Mouse (Mus musculus) lung, postnatal 4 days (tissue): ENCODE results near the gene Pde4c.

Experiments used
- DNase-seq, 2 experiments: peaks; one replicate each; pipeline ENCODE4 v3.0.0; 2021

Pde4c gene

DNA sequence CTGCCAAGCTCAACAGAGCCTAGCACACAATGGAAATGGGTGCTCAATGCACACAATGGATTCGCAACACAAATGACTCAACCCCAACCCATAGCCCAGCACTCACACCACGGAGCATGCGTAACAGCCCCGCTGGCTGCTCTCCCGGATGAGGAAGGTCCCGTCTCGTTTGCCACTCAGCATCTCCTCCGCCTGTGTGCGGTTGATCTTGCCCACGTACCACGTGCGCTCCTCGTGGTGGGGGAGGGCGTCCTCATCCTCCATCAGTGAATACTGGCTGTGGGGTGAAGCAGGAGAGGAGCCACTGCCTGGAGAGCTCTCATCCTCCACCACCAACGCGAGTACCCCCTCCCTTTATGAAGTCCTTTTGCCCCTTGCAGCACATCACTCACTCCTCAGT lies 45.4 kb downstream of the Pde4c start:
- DNase-seq = peak; percentile 61 to 62

DNA sequence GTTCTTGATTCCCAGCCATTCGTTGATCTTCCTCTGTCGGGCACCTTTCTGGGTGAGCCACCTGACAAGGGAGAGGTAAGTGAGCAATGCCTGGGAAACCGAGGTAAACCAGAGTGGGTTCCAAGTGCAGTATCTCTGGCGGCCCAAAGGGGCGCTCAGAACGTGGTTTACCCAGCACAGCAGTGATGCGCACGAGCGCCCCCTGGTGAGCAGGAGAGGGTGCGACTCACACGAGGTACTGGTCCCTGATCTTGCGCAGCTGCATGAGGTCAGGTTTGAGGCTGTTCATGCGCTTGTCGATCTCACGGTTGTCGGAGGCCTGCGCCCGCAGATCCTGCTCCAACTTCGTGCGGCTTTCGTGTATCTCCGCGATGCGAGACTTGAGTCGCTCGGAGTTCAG lies 45.8 kb downstream of the Pde4c start:
- DNase-seq = peak; percentile 93 to 97

DNA sequence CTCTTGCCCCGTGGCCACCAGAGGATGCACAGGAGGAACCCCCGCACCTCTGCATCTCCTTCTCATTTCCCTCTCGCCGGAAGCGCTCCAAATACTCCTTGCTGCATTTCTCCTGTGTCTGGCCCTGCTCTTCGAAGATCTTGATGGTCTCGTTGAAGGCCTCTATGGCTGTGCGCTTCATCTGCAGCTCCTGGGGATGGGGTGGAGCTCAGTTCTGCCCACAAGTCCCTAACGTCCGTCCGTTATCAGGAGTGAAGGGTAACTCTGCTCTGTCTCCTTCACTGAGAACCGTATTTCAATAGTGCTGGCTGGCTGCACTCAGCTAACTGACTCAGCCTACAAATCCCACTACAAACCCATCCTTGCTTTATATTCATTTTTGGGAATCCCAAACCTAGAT lies 46.3 kb downstream of the Pde4c start:
- no peak for DNase-seq

DNA sequence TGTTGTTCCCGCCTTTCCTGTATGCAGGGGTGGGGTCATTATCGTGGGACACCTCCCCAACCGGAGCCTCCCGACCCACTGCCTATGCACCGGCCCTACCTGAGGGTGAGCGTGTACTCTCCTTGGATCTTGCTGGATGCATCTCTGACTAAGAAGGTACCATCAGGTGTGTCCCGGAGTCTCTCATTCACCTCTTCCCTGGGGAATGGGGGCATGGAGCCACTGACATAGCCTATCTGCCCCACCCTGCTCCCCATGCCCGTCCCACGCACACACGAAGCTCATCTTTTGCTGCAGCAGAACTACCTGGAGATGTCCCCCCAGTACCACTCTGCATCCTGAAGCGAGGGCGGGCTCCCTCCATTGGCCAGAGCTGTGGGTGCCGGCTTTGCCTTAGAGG lies 47.2 kb downstream of the Pde4c start:
- no peak for DNase-seq

DNA sequence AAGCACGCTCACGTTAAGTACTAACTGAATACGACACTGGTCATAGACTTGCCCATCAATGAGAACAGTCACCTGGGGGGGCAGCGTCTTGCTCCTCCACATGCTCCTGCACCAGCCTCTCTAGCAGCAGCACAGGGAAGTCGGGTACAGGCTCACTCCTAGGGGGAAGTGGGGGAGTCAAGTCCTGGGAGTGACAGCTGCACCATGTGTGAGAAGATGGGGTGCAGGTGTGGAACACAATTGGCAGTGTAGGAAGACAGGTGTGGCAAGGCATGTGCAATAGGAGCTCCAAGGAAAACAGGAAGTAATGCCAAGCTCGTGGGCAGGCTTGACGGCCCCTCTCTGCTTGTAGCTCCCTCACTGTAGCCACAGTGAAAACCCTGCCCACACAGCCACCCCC lies 47.7 kb downstream of the Pde4c start:
- no peak for DNase-seq

DNA sequence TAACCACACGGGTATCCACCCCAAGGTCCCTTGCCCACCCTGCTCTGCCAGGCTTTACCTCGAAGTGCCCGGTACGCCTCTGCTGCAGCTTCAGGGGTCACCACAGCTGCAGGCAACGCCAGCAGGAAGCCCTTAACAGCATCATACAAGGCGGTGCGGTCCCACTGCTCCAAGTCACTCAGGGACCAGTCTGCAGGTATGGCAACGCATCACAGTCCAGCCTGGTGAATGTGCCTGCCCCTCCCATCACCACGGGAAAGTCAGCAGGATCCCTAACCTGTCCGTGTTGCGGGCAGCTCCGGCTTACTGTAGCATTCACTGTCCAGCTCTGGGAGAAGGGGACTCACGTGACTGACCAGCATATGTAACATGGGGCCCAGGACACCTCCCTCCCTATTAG lies 48.6 kb downstream of the Pde4c start:
- no peak for DNase-seq

DNA sequence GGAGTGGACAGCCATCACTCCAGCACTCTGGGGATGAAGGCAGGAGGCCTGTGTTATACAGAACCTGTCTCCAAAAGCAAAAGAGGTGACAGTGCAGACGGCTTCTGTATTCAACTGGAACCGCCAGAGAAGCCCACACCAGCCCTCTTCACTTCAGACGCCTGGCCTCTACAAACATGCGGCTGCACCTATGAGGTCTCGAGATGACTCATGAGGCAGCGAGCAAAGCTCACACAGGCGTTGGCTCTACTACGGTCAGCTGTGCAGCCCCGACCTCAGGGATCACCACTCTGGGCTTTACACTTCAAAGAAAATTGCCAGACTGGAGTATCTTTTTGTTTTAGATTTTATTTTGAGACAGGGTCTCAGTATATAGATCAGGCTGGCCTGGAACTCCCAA lies 49.4 kb downstream of the Pde4c start:
- no peak for DNase-seq

DNA sequence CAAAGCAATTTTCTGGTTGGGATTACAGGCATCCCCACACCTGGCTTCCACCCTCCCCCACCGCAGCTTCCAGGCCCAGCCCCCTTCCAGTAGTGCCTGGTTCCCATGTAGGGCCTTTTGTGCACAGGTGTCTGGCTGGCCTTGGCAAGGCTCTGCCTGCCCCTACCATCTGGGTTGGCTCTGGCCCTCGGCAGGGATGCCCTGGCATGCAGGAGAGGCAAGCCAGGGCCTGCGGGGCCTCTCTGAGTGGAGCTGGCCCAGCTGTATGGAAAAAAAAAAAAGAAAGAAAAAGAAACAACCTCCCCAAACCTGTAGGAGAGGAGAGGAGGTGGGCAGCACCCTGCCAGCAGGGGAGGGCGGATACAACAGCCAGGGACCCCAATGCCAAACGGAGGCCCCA lies 49.9 kb downstream of the Pde4c start:
- DNase-seq = no peak

DNA sequence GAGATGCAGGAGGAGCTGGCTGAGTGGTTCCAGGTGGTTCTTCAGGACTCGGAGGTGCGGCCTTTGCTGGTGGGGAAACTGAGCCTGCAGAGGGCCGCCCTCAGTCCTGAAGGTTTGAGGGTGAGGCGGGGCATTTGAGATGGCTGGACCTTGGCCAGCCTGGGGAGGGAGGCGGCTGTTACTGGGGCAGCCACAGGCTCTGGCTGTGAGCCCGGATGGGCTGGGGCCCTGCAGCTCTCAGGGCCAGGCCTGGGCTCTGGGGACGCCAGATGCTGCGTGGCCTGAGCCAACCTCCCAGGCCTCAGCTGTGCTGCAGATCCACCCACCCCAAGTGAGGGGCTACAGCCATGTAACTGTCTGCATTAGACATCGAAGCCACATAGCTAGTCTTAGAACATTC lies 50.3 kb downstream of the Pde4c start:
- DNase-seq = peak; percentile 79 to 93

DNA sequence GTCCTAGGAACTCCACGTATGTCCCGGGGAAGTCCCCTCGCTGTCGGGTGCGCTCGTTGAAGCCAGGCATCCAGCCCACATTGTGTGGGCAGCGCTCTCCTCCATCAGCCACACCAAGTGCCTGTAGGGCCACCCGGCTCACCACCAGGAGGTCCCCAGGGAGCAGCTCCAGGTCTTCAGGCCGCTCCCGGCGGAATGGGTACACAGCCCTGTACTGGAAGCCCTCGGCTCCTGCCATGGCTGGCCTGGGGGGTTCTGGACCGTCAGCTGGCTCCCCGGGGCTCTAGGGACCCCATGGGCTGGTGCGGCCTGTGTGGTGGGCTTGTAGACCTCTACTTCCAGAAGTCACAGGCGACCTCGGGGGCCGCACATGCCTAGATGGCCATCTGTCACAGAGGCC lies 51.2 kb downstream of the Pde4c start:
- no peak for DNase-seq

DNA sequence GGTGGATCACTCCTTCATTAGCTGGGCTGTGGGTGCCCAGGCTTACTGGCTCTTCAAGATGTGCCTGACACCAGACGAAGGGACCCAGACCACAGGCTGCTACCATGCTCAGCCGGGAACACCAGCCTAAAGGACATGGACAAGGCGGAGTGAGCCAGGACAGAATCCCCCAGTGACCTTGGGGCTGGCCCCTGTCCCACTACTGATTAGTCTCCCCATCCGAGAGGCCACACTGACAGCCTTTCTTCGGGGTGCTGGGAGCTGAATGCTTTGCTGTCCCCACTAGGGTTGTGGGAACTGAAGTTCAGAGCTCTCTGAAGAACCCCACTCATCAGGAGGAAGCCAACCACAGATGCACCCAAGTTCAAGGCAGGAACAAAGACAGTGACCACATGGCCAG lies 51.7 kb downstream of the Pde4c start:
- no peak for DNase-seq

DNA sequence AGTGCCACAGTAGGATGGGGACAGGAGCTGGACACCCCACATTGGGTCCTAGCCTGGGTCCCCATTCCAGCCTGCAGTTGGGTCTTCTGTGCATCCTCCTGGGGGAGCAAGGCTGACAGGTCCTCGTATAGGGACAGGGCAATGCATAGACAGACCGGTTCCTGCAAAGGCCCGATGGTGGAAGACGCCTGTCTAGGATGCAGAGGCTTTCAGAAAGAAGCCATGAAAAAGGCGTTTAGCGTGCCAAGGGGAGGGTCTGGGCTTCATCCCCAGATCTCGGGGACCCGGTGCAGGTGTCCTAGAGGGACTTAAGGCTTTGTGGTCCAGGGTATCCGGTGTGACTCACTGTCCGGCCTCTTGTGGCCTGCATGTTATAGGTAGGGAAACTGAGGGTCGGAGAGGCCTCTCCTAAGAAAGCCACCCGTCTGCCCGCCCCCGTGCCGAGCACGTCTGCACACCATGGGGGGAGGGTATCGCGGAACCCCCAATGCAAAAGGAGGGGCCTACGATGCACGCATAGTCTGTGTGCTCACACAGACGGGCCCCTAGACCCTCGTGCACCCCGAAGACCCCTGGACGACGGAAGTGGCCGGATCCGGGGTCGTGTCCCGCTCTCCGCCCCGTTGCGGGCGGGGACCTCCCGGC lies 52.5 kb downstream of the Pde4c start:
- peak in 1 of 2 experiments; percentile 37 for DNase-seq

DNA sequence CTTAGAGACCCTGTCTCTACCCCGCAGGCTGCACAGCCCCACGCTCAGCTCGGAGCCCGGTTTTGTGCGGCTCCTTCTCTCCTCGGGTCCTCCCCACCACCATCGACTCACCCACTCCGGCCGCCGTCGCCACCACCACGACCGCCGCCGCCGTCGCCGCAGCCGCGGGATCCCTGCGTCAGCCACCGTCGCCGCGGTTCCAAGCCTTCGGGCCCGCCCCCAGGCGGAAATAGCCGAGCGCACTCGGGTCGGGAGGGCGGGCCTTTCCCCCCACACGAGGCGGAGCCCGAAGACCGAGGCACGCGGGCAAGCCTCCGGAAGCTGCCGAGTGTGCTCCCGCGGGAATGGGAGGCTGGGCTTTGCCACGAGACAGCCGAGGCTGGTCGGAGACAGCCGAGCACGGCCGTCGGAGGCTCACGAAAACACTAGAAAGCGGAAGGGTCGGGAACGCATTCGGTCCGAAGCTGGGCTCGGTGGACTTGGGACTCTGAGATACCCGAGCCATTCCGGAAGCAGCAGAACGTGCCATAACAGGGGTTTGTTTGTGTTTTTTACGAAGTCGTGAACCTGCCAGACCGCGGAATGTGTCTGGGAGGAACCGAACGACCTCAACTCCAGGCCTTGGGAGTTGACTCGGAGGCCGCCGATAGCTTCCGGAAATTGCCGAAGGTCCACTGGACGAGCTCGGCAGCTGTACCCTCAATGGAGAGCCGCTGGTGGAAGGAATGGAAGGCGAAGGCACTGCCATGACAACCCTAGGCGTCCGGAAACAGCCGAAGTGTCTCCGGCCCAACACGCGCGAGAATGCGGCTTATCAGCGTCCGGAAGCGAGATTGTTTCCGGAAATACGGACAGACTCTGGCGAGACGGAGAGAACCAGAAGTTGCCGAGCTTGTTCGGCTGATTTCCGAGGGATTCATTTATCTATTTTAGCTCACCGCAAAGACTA lies 53.2 kb downstream of the Pde4c start, which contains the start of gene Pik3r2:
Pik3r2 (minus strand) TSS at position 218 of the 949 bp plus-strand sequence.
- DNase-seq = peak; percentile 98

DNA sequence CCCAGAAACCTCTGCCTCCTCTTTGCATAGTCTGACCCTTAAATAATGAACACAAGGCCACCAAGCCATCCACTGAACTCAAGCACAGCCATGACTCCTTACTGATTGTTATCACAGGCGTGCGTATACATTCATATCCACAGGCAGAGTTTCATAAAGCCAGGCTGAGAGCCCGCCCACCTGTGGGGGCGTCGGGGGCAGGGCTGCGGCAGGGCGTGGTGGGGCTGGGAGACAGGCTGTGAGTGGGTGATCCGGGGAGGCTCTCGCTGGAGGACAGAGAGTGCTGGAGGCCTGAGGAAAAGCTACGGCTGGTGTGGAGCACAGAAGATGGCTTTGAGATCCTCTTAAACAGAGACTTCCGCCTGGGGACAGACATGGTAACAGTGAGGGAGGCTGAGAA lies 56.6 kb downstream of the Pde4c start:
- no peak for DNase-seq

DNA sequence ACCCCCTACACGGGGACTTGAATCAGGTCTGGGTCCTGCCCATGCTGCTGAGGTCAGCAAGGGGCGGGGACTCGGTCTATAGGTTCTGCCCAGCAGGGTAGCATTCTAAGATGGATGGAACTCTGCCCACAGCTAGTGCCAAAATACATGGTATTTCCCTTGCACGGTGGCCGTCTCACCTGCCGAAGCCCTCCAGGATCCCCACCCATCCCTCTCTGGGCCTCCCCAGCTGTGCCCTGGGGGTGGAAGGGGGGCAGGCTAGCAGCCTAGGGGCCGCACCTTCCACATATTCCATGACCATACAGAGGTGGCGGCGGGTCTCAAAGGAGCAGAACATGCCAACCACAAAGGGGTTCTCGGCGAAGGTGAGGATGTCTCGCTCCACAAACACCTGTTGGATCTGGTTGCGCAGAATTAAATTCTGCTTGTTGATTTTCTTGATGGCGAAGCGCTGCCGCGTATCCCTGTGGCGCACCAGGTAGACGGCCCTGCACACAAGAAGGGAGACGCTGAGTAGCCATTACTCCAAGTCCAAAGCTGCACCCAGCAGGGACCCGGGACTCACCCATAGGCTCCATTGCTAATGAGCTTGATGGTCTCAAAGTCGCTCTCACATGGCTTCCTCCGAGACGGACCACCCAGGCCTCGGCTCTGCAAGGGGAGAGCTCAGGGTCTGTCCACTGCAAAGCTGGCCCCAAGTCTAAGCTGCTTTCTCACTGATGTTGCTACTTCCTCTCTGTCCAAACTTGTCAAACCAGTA lies 63.0 kb downstream of the Pde4c start:
- no peak for DNase-seq

DNA sequence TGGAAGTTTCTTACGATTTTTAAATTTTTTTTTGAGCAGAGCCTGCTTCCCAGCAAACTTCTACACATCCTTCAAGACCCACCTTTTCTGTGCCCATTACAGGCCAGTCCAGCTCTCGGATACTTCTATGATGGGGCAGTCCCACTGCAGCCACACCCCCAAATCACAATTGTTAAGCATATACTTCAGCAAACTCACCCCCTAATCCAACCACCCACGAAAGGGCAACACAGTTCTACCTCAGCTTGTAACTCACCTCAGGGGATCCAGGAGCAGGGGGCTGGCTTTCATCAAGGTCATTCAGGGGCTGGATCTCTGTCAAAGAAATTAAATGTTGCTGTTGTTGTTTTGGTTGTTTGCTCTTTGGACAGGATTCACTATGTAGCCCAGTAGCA lies 63.5 kb downstream of the Pde4c start:
- DNase-seq = no peak

DNA sequence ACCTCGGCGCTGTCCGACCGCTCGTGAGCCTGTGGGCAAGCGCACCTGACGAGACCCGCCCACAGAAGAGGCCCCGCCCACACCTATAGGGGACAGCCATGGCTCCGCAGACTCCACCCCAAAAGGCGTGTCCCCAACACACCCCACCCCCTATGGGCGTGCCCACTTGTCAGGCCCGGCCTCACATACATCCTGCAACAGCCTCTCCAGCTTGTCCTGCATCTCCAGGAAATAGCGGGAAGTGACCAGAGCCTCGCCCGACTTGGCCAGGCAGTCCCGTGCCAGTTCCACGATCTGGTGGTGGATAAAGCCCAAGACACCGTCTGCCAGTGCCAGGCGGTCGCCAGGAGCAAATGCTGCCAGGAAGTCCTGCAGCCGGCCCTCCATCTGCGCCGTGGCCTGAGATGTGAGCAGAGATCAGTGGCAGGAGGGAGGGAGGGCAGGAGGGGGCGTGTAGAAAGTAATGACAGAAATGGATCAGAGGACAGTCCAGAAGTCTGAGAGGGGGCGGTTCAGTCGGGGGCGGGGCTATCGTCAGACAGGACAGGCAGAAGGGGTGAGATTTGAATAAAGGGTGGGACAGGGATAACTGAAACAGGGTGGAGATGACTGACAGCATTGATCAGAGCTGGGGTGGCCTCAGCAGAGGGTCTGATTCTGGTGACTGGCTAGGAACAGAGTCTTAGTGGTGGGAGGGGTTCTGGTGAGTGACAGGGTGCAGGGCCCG lies 64.6 kb downstream of the Pde4c start:
- DNase-seq = peak; percentile 74 to 82

DNA sequence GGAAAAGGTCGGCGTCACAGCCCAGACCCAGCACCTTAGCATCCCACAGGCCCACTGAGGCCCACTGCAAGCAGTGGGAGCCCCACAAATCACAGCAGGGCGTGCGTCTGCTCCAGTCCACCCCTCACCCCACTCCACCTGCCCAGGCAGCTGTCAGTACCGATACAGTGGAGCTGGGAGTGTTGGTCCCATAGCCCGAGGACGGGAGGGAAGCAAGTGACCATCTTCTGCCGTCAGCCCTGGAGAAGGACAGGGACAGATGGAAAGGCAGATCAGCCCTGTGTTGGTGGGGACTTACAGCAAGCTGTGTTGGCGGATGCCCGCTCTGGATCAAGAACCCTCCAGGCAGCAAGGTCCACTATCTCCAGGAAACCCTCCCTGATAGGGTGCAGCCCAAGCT lies 65.5 kb downstream of the Pde4c start:
- no peak for DNase-seq

DNA sequence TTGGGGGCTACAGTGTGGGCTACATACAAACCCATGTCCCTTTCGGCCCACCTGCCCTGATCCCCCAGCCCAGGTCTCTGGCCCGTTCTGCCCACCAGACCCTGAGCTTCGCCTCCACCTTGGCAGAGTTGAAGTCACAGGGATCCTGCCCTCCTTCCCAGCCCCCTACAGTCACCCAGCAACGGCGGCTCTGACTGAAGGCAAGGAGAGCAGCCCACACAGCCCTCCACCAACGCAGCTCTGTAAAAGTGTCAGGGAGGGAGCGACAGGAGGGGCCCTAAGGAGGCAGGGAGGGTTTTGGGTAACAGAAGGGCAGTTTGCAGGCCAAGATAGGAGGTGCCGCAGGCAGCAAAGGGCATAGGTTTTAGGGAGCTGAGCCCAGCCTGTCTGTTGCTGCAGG lies 67.3 kb downstream of the Pde4c start:
- no peak for DNase-seq

DNA sequence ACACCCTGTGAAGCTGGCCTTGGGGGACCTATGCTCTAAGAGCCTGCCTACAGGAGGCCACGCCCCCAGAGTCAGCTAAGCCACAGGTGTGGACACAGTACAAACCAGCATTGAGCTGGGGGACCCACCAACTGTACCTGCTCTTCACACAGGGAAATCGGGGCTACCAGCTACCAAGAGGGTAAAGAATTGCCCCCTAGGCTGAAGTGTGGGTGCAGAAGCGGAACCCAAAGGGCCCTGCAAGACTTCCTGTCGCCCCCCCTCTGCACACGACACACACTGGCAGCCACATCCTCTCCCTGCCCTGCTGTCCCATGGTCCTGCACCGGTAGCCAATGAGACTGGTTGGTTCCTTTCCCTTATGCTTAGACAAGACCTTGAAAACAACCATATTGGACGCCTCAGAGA lies 67.8 kb downstream of the Pde4c start:
- DNase-seq = peak; percentile 73 to 74

DNA sequence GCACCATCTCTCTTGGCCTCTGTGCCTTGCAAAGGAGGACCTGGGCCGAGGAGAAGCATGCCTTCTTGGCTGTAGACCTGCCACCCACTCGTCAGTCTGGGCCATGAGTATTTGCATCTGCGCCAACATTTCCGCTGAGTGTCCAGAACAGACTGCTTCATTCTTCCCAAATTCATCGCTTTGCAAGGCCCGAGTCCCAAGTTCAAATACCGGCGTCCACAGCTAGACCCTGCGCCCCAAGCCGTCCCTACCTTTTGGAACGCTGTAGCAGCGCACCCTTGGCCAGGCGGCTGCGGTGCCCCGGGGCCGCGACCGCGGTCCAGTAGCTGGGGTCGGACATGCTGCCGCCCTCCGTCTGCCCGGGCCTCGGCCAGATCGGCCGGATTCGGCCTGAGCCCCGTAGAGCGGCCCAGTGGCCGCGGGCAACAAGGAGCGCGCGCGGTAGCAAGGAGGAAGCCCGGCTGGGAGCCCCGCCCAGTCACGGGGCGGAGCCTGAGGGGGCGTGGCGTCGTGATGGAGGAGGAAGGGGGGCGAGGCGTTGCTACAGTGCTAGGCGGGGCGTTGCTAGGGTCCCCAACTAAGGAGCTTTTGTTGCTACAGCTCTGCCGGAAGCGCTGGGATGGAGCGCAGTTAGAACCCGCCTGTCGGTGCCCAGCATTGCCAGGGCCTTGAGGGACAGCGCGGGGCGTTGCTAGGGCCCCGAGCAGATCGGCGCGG lies 68.6 kb downstream of the Pde4c start:
- DNase-seq = peak; percentile 98 to 99

DNA sequence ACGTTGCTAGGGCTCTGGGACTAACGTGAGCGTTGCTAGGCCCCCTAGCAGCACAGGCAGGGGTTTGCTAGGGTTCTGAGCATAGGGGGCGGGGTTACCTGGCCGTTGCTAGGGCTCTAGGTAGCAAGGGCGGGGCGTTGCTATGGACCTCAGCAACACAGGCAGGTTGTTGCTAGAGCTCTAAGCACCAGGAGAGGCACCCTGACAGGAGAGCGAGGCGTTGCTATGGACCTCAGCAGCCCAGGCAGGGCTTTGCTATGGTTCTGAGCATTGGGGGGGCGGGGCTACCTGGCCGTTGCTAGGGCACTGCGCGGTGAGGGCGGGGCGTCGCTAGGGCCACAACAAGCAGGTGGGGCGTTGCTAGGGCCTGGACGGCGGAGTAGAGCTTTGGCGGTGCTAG lies 69.2 kb downstream of the Pde4c start:
- peak; percentile 87 to 91 for DNase-seq
